Mouse (Mus musculus): ENCODE results near the gene Fkbp3. TPM values are rescaled to one million over a fixed set of nuclear protein-coding genes. Genes with fewer than 3 reads are reported as not detected.
A peak's percentile ranks its signal among the peaks of the same experiment; 100 is the strongest.
"Not testable (repeated sequence)": the region's sequence is repeated elsewhere in the genome, so short reads cannot be mapped to it uniquely, and the experiment has no call there.

The Fkbp3 gene
- 34.3 and 66.5 TPM in 2 replicates for polyA plus RNA-seq (2012; rRNA removed)
- polyA plus RNA-seq (2014; fragmentation: Nextera tagmentation; extraction: Ambion mirVana), result 147 and 152 TPM in 2 replicates

GRCm38 (mm10) chr12:65073611-65074178 is at the start of gene Fkbp3:
Gene Fkbp3, minus strand, starts transcription at chr12:65074007.
- WGBS (ENCODE audit: insufficient replicate concordance), result 1% methylated on average over 47 of the region's 49 CpGs
- H3K4me2 ChIP-seq (ENCODE audit: low read depth), result peak within 1 kb of the TSS; percentile 72

GRCm38 (mm10) chr12:65119451-65119850 is 45.6 kb upstream of the Fkbp3 start:
- no peaks in the 10 kb centered on the region for H3K9me3 ChIP-seq (ENCODE audit: control insufficient read depth, low read length)
- no peaks in the 10 kb centered on the region for H3K27me3 ChIP-seq (ENCODE audit: control insufficient read depth, insufficient read depth, low read length)
- H3K4me3 ChIP-seq (ENCODE audit: insufficient read depth in 1 of 2, low read depth in 2 of 2, low read length in 2 of 2), result no peak overlapping the region
- TF ChIP-seq CTCF (IDR thresholded peaks at IDR 0.05; ENCODE audit: low read depth), result no peak
- no peak for TF ChIP-seq EP300 (IDR thresholded peaks at IDR 0.05; ENCODE audit: low read depth)
- H3K9ac ChIP-seq (replicated peaks), result no peak overlapping the region
- H3K27ac ChIP-seq, result no peak overlapping the region
- no peaks in the 10 kb centered on the region for H3K4me1 ChIP-seq (replicated peaks; ENCODE audit: control insufficient read depth in 2 of 2, insufficient read depth in 2 of 2, low read length in 1 of 2)
- H3K36me3 ChIP-seq (replicated peaks; ENCODE audit: control insufficient read depth, insufficient read depth, low read depth), result peaks cover 21% of the 10 kb centered on the region; the same call in 1 of the 2 replicates
- H3K4me2 ChIP-seq (ENCODE audit: low read depth), result no peak overlapping the region
- WGBS (ENCODE audit: insufficient replicate concordance), result 82% methylated on average over 5 of the region's 5 CpGs
- DNase-seq (ENCODE audit: low read depth in 3 of 3, low spot score in 3 of 3), result no peak
- no peak for ATAC-seq (ENCODE audit: insufficient read depth)

More at GRCm38 (mm10) chr12:65073611-65074178, at the start of gene Fkbp3:
- peaks cover 3% of the 10 kb centered on the region; the same call in 1 of the 2 replicates for H3K36me3 ChIP-seq (replicated peaks; ENCODE audit: control insufficient read depth, insufficient read depth, low read depth)
- peaks cover 16 to 19% of the 10 kb centered on the region in 2 experiments for H3K4me1 ChIP-seq (replicated peaks; ENCODE audit: control insufficient read depth in 2 of 2, insufficient read depth in 2 of 2, low read length in 1 of 2)
- ATAC-seq (ENCODE audit: insufficient read depth) (peak; percentile 99), DNase-seq (ENCODE audit: low read depth in 3 of 3, low spot score in 3 of 3) (peak; percentile 90 to 91 (median 91))
- no peaks in the 10 kb centered on the region; the same call in 1 of the 2 replicates for H3K27me3 ChIP-seq (ENCODE audit: control insufficient read depth, insufficient read depth, low read length)
- TF ChIP-seq CTCF (IDR thresholded peaks at IDR 0.05; ENCODE audit: low read depth) (no peak), EP300 (IDR thresholded peaks at IDR 0.05; ENCODE audit: low read depth) (0 out of 2 replicates have a peak, but pooled peaks have one; percentile 34)
- H3K9ac ChIP-seq (replicated peaks), result peak within 1 kb of the TSS; percentile 83
- peak within 1 kb of the TSS; percentile 93 to 98 for H3K4me3 ChIP-seq (ENCODE audit: insufficient read depth in 1 of 2, low read depth in 2 of 2, low read length in 2 of 2)
- H3K9me3 ChIP-seq (ENCODE audit: control insufficient read depth, low read length), result no peaks in the 10 kb centered on the region
- peak within 1 kb of the TSS; percentile 35 for H3K27ac ChIP-seq

GRCm38 (mm10) chr12:65118968-65119367 is 45.2 kb upstream of the Fkbp3 start:
- TF ChIP-seq CTCF (IDR thresholded peaks at IDR 0.05; ENCODE audit: low read depth) (no peak), EP300 (IDR thresholded peaks at IDR 0.05; ENCODE audit: low read depth) (no peak)
- ATAC-seq (ENCODE audit: insufficient read depth) (no peak), DNase-seq (ENCODE audit: low read depth in 3 of 3, low spot score in 3 of 3) (no peak)
- WGBS (ENCODE audit: insufficient replicate concordance), result 85% methylated on average over 7 of the region's 7 CpGs
- Histone ChIP-seq H3K27me3 (ENCODE audit: control insufficient read depth, insufficient read depth, low read length) (no peaks in the 10 kb centered on the region), H3K4me2 (ENCODE audit: low read depth) (no peak overlapping the region), H3K4me3 (ENCODE audit: insufficient read depth in 1 of 2, low read depth in 2 of 2, low read length in 2 of 2) (no peak overlapping the region), H3K36me3 (replicated peaks; ENCODE audit: control insufficient read depth, insufficient read depth, low read depth) (peaks cover 22% of the 10 kb centered on the region; the same call in 1 of the 2 replicates), H3K27ac (no peak overlapping the region), H3K9ac (replicated peaks) (no peak overlapping the region), H3K4me1 (replicated peaks; ENCODE audit: control insufficient read depth in 2 of 2, insufficient read depth in 2 of 2, low read length in 1 of 2) (no peaks in the 10 kb centered on the region), H3K9me3 (ENCODE audit: control insufficient read depth, low read length) (no peaks in the 10 kb centered on the region)

GRCm38 (mm10) chr12:65114978-65115377 is 41.2 kb upstream of the Fkbp3 start:
- not testable (repeated sequence) for H3K4me3 ChIP-seq (ENCODE audit: insufficient read depth in 1 of 2, low read depth in 2 of 2, low read length in 2 of 2); H3K9me3 ChIP-seq (ENCODE audit: control insufficient read depth, low read length); H3K27ac ChIP-seq; H3K4me2 ChIP-seq (ENCODE audit: low read depth); ATAC-seq (ENCODE audit: insufficient read depth); H3K27me3 ChIP-seq (ENCODE audit: control insufficient read depth, insufficient read depth, low read length); H3K4me1 ChIP-seq (replicated peaks; ENCODE audit: control insufficient read depth in 2 of 2, insufficient read depth in 2 of 2, low read length in 1 of 2); DNase-seq (ENCODE audit: low read depth in 3 of 3, low spot score in 3 of 3); H3K9ac ChIP-seq (replicated peaks)
- 83% methylated on average over 3 of the region's 3 CpGs for WGBS (ENCODE audit: insufficient replicate concordance)
- H3K36me3 ChIP-seq (replicated peaks; ENCODE audit: control insufficient read depth, insufficient read depth, low read depth), result peaks cover 22% of the 10 kb centered on the region; the same call in 1 of the 2 replicates

GRCm38 (mm10) chr12:65113925-65114324 is 40.1 kb upstream of the Fkbp3 start:
- no peak overlapping the region for H3K27ac ChIP-seq
- ATAC-seq (ENCODE audit: insufficient read depth) (no peak), DNase-seq (ENCODE audit: low read depth in 3 of 3, low spot score in 3 of 3) (no peak)
- 80% methylated on average over 4 of the region's 4 CpGs for WGBS (ENCODE audit: insufficient replicate concordance)
- H3K4me1 ChIP-seq (replicated peaks; ENCODE audit: control insufficient read depth in 2 of 2, insufficient read depth in 2 of 2, low read length in 1 of 2), result no peaks in the 10 kb centered on the region
- H3K27me3 ChIP-seq (ENCODE audit: control insufficient read depth, insufficient read depth, low read length), result no peaks in the 10 kb centered on the region
- TF ChIP-seq CTCF (IDR thresholded peaks at IDR 0.05; ENCODE audit: low read depth) (no peak), EP300 (IDR thresholded peaks at IDR 0.05; ENCODE audit: low read depth) (no peak)
- no peak overlapping the region for H3K4me3 ChIP-seq (ENCODE audit: insufficient read depth in 1 of 2, low read depth in 2 of 2, low read length in 2 of 2)
- peaks cover 16% of the 10 kb centered on the region; the same call in 1 of the 2 replicates for H3K36me3 ChIP-seq (replicated peaks; ENCODE audit: control insufficient read depth, insufficient read depth, low read depth)
- H3K9me3 ChIP-seq (ENCODE audit: control insufficient read depth, low read length), result no peaks in the 10 kb centered on the region
- H3K9ac ChIP-seq (replicated peaks), result no peak overlapping the region
- no peak overlapping the region for H3K4me2 ChIP-seq (ENCODE audit: low read depth)
